In the genomic region with DNA sequence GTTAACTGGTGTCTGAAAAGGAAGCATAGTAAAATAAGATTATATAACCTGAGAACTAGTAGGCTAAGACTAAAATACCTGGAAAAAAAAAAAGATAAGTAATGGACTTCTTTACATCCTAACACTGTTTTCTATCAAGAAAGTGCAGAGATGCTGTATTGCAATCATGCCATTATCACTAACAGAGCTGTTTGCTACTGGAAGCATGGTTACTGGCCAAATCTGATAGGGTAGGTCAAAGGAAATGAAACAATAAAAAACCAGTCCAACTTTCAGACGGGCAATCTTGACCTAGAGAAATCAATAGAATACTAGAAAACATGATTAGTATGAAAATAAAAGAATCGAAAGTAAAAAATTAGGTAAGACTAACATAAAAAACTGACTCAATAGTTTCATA, we compare ENCODE assay signal across 21 mouse cellular contexts. TPM values are rescaled to one million over a fixed set of nuclear protein-coding genes. Genes with fewer than 3 reads are reported as not detected.
DNase-seq lines count a peak whose midpoint lies in the region; ATAC-seq and TF ChIP-seq lines count a peak whose summit lies in the region.
"Had no signal": no experiment of that assay in that cellular context is flagged by ENCODE, and none has a peak within 500 bp of the region (broad histone marks: within the 10 kb centered on the region; RNA-seq: fewer than 3 reads in every experiment).

No protein-coding gene starts in this region.

- H3K9ac ChIP-seq in liver, embryonic 13.5 days = no peak overlapping the region
- H3K9ac ChIP-seq in liver, postnatal 0 days (replicated peaks) = no peak overlapping the region
- no peak overlapping the region for H3K9ac ChIP-seq in MEL (ENCODE audit: control insufficient read depth, low read depth, low read length, poor library complexity, severe bottlenecking)
- no peak overlapping the region for H3K9ac ChIP-seq in forebrain, postnatal 0 days
- H3K9ac ChIP-seq: embryonic facial prominence, embryonic 12.5 days; forebrain, embryonic 12.5 days had no signal

- peaks cover 14% of the 10 kb centered on the region for H3K4me1 ChIP-seq in liver, embryonic 13.5 days (replicated peaks)
- H3K4me1 ChIP-seq in liver, postnatal 0 days (ENCODE audit: insufficient read depth) = no peaks in the 10 kb centered on the region
- peaks cover 0 to 3% of the 10 kb centered on the region in 2 experiments; a peak in 3 of 4 replicates for H3K4me1 ChIP-seq in MEL (ENCODE audit: control insufficient read depth in 1 of 2, insufficient read depth in 2 of 2, low read length in 2 of 2)
- H3K4me1 ChIP-seq in forebrain, postnatal 0 days (ENCODE audit: insufficient read depth) = no peaks in the 10 kb centered on the region
- H3K4me1 ChIP-seq: embryonic facial prominence, embryonic 10.5 days; embryonic facial prominence, embryonic 12.5 days; forebrain, embryonic 12.5 days had no signal

- no peak for DNase-seq in liver, embryonic 13.5 days
- DNase-seq in liver, postnatal 0 days = no peak
- no peak for DNase-seq in MEL (ENCODE audit: low read depth, low spot score)
- peak; percentile 20 for DNase-seq in c-Kit-positive CD71-positive TER-119-negative erythroid progenitor cells, embryonic 14.5 days (ENCODE audit: low read depth)
- no peak for DNase-seq in forebrain, postnatal 0 days
- DNase-seq in adrenal gland, postnatal 4 days (ENCODE audit: low spot score in 2 of 2) = no peak
- DNase-seq: adrenal gland, adult 8-10 months; adrenal gland, postnatal 14 days; adrenal gland, postnatal 36 days; cerebellum, adult 11-12 months; cerebellum, adult 2 months; cerebellum, adult 9-10 months; cerebellum, postnatal 10 days; cerebellum, postnatal 25 days had no signal

- TF ChIP-seq POLR2A in MEL (IDR thresholded peaks at IDR 0.05; ENCODE audit: control insufficient read depth in 1 of 2, insufficient read depth in 1 of 2, low read depth in 1 of 2, low read length in 2 of 2, poor library complexity in 1 of 2) = no peak

- no peak for TF ChIP-seq CTCF in liver, postnatal 0 days (IDR thresholded peaks at IDR 0.05; ENCODE audit: low read depth)
- TF ChIP-seq CTCF in MEL (IDR thresholded peaks at IDR 0.05 in 2 of 3, conservative IDR thresholded peaks at IDR 0.05 in 1 of 3; ENCODE audit: control insufficient read depth in 1 of 3, insufficient read depth in 1 of 3, low read depth in 2 of 3, low read length in 3 of 3, poor library complexity in 1 of 3, severe bottlenecking in 1 of 3) = no peak
- no peak for TF ChIP-seq CTCF in forebrain, postnatal 0 days (IDR thresholded peaks at IDR 0.05; ENCODE audit: low read depth)

- H3K27me3 ChIP-seq in liver, embryonic 13.5 days = no peaks in the 10 kb centered on the region
- no peaks in the 10 kb centered on the region for H3K27me3 ChIP-seq in liver, postnatal 0 days (ENCODE audit: insufficient read depth, low read length)
- no peaks in the 10 kb centered on the region for H3K27me3 ChIP-seq in MEL (ENCODE audit: control insufficient read depth in 1 of 2, insufficient read depth in 2 of 2, low read length in 2 of 2)
- H3K27me3 ChIP-seq in forebrain, postnatal 0 days (ENCODE audit: insufficient read depth, low read length) = no peaks in the 10 kb centered on the region
- H3K27me3 ChIP-seq: embryonic facial prominence, embryonic 12.5 days; forebrain, embryonic 12.5 days; Patski had no signal

- TF ChIP-seq EP300 in liver, postnatal 0 days (IDR thresholded peaks at IDR 0.05; ENCODE audit: low read depth) = no peak
- peak in 1 of 2 experiments; percentile 43; a peak in 1 of 4 replicates for TF ChIP-seq EP300 in MEL (IDR thresholded peaks at IDR 0.05; ENCODE audit: low read depth in 1 of 2, low read length in 2 of 2)

- 56% methylated on average over 2 of the region's 2 CpGs for WGBS in liver, embryonic 13.5 days (ENCODE audit: insufficient replicate concordance)
- 68% methylated on average over 2 of the region's 2 CpGs for WGBS in liver, postnatal 0 days (ENCODE audit: insufficient replicate concordance)
- WGBS in forebrain, postnatal 0 days = 92% methylated on average over 2 of the region's 2 CpGs

- H3K4me3 ChIP-seq in liver, embryonic 13.5 days (replicated peaks) = no peak overlapping the region
- H3K4me3 ChIP-seq in liver, postnatal 0 days (ENCODE audit: low read depth, low read length) = no peak overlapping the region
- H3K4me3 ChIP-seq in MEL (ENCODE audit: control insufficient read depth in 1 of 2, insufficient read depth in 1 of 2, low read depth in 2 of 2, low read length in 2 of 2) = no peak overlapping the region
- H3K4me3 ChIP-seq in forebrain, postnatal 0 days (ENCODE audit: low read depth, low read length) = no peak overlapping the region
- H3K4me3 ChIP-seq: embryonic facial prominence, embryonic 10.5 days; embryonic facial prominence, embryonic 12.5 days; forebrain, embryonic 12.5 days had no signal

- H3K4me2 ChIP-seq in liver, embryonic 13.5 days = no peak overlapping the region
- no peak overlapping the region for H3K4me2 ChIP-seq in liver, postnatal 0 days (ENCODE audit: low read depth, low read length)
- no peak overlapping the region for H3K4me2 ChIP-seq in forebrain, postnatal 0 days (ENCODE audit: low read depth)
- H3K4me2 ChIP-seq: embryonic facial prominence, embryonic 12.5 days; forebrain, embryonic 12.5 days had no signal

- H3K9me3 ChIP-seq in liver, embryonic 13.5 days (replicated peaks) = no peaks in the 10 kb centered on the region
- no peaks in the 10 kb centered on the region for H3K9me3 ChIP-seq in liver, postnatal 0 days (ENCODE audit: low read length)
- no peaks in the 10 kb centered on the region for H3K9me3 ChIP-seq in MEL (replicated peaks; ENCODE audit: insufficient read depth, low read length)
- H3K9me3 ChIP-seq in forebrain, postnatal 0 days (ENCODE audit: low read length) = no peaks in the 10 kb centered on the region
- H3K9me3 ChIP-seq: embryonic facial prominence, embryonic 10.5 days; embryonic facial prominence, embryonic 12.5 days; forebrain, embryonic 12.5 days had no signal

- no peaks in the 10 kb centered on the region; the same call in 1 of the 2 replicates for H3K79me2 ChIP-seq in MEL (ENCODE audit: control insufficient read depth, insufficient read depth, low read length, poor library complexity)

- H3K27ac ChIP-seq in liver, embryonic 13.5 days = no peak overlapping the region
- H3K27ac ChIP-seq in liver, postnatal 0 days (ENCODE audit: low read depth) = no peak overlapping the region
- H3K27ac ChIP-seq in MEL (ENCODE audit: control insufficient read depth, low read depth, low read length) = no peak overlapping the region
- H3K27ac ChIP-seq in forebrain, postnatal 0 days (ENCODE audit: low read depth, low read length) = no peak overlapping the region
- H3K27ac ChIP-seq: embryonic facial prominence, embryonic 10.5 days; embryonic facial prominence, embryonic 12.5 days; forebrain, embryonic 12.5 days had no signal

- TF ChIP-seq RAD21 in MEL (IDR thresholded peaks at IDR 0.05; ENCODE audit: low read depth, low read length) = no peak

- peak; percentile 57; the same call in 1 of the 2 replicates for ATAC-seq in liver, embryonic 13.5 days (ENCODE audit: low read depth)
- ATAC-seq in liver, postnatal 0 days = no peak
- ATAC-seq in megakaryocyte-erythroid progenitor cell, adult 5-6 weeks (replicated peaks; ENCODE audit: low FRiP score, low TSS enrichment, poor library complexity, severe bottlenecking) = peak; percentile 67; the same call in 1 of the 2 replicates
- no peak for ATAC-seq in forebrain, postnatal 0 days
- ATAC-seq: activated CD4-positive, CD25-positive, alpha-beta regulatory T cell, adult 4 months; forebrain, embryonic 14.5 days; Patski had no signal

- peaks cover 24% of the 10 kb centered on the region for H3K36me3 ChIP-seq in liver, embryonic 13.5 days
- H3K36me3 ChIP-seq in liver, postnatal 0 days (replicated peaks; ENCODE audit: insufficient read depth, low read length) = peaks cover 15% of the 10 kb centered on the region
- peaks cover 15 to 39% of the 10 kb centered on the region in 2 experiments for H3K36me3 ChIP-seq in MEL (ENCODE audit: control insufficient read depth in 1 of 2, insufficient read depth in 2 of 2, low read length in 2 of 2)
- H3K36me3 ChIP-seq in forebrain, postnatal 0 days (ENCODE audit: insufficient read depth) = 0 out of 2 replicates have a peak, but pooled peaks cover 10% of the 10 kb centered on the region

TF ChIP-seq in MEL, 35 proteins besides CTCF, POLR2A, EP300 and RAD21:
- TF ChIP-seq TBP (IDR thresholded peaks at IDR 0.05; ENCODE audit: low read depth, low read length) (no peak), GATA1 (IDR thresholded peaks at IDR 0.05; ENCODE audit: low read depth, low read length) (peak; percentile 53)

RNA-seq across cellular contexts. Expression of gene Ptbp2, which starts 37.6 kb away (rescaled TPM):
- 8.1 and 8.7 TPM in 2 replicates for polyA plus RNA-seq in liver, embryonic 13.5 days (2015; fragmentation: Nextera tagmentation; extraction: Ambion mirVana)
- 8.1 and 9.1 TPM in 2 replicates for polyA plus RNA-seq in liver, postnatal 0 days (2015; fragmentation: Nextera tagmentation; extraction: Ambion mirVana)
- total RNA-seq in MEL (2012; rRNA removed) = 20.6 and 21.0 TPM in 2 replicates
- 10 to 100 TPM in 1 of 2 experiments, not detected in 1; 21.4 TPM for polyA plus RNA-seq in MEL (2012; ENCODE audit: insufficient read depth in 1 of 2, insufficient read length in 2 of 2, low read depth in 1 of 2, low replicate concordance in 2 of 2, missing spikeins in 1 of 2)
- total RNA-seq in megakaryocyte-erythroid progenitor cell, adult 5-6 weeks (2014; fragmentation: Nextera tagmentation) = 74.6 and 95.3 TPM in 2 replicates
- total RNA-seq in megakaryocyte-erythroid progenitor cell, adult 5-6 weeks (2017) = 44.7 and 47.3 TPM in 2 replicates
- 336 and 372 TPM in 2 replicates for total RNA-seq in forebrain, postnatal 0 days (2014; rRNA removed)
- polyA plus RNA-seq in forebrain, postnatal 0 days (2015; fragmentation: Nextera tagmentation; extraction: Ambion mirVana) = 183 and 185 TPM in 2 replicates
- 100 to 1,000 TPM; 102 to 118 TPM for total RNA-seq in adrenal gland, postnatal 4 days (2021)

Comparison
In these comparisons a context has a peak if more than half of its experiments do, and no peak if none do; other contexts are left out.
1. ATAC-seq: peak in liver, embryonic 13.5 days (single experiment) and megakaryocyte-erythroid progenitor cell, adult 5-6 weeks (single experiment); none in liver, postnatal 0 days (single experiment) and forebrain, postnatal 0 days (single experiment).